Mouse (Mus musculus) gastrocnemius, postnatal 14 days (tissue): ENCODE measurements at regions not wholly inside any gene's neighbourhood (a gene's known extent, or its start where the extent isn't known, plus 50 kb on each side); places are given as distances from the start of the nearest gene placed in this dataset.
A peak's percentile ranks its signal among the peaks of the same experiment; 100 is the strongest.

Source experiments
- DNase-seq: peaks from one replicate; pipeline ENCODE4 v3.0.0; 2021; ENCODE audit warnings: mixed read lengths
- intact Hi-C: fragments of 180-260 bp; cut with DNase I; formaldehyde crosslinking; loops from one replicate; pipeline ENCODE4 v1.15.1; 2025; ENCODE audit warnings: low total_unique reads

GRCm38 (mm10) chr3:19904446-19905275, 52.2 kb upstream of the Cp start:
- peak; percentile 14 for DNase-seq
- intact Hi-C loops: loop anchor here (5.0 kb wide), 1 partner anchor 98 kb away; no protein-coding TSS in a partner anchor
